Mouse (Mus musculus): ENCODE results near the gene Zglp1.

The Zglp1 gene

GRCm38 (mm10) chr9:21067006-21067684, at the start of gene Zglp1:
Gene Zglp1 (minus strand): TSS chr9:21067093.
- no peak for DNase-seq (ENCODE audit: inconsistent ontology term)

DNA sequence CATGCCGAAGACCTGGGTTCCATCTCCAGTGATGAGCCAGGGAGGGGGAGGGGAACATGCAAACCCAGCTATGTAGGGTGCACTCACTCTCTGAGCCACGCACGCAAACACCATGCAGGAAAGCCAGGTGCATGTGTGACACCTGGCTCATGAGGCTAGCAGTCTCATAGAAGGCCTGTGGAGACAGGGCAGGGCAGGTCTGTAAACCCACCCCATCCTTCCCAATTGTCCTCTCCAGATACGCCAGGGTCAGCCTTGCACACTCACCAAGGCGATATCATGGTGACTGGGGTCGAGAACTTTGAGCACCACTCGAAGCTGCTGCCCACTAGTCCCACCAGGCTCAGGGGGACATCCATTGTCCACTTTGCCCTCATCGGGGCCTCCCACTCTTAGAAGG, 48.2 kb upstream of the Zglp1 start:
- DNase-seq (ENCODE audit: inconsistent ontology term): no peak

GRCm38 (mm10) chr9:21114190-21114589, 47.3 kb upstream of the Zglp1 start:
- DNase-seq (ENCODE audit: inconsistent ontology term): no peak

GRCm38 (mm10) chr9:21113751-21114150, 46.9 kb upstream of the Zglp1 start:
- DNase-seq (ENCODE audit: inconsistent ontology term): no peak

- no peak for DNase-seq (ENCODE audit: inconsistent ontology term)
Observed at GRCm38 (mm10) chr9:21107607-21108237, 40.8 kb upstream of the Zglp1 start.

DNA sequence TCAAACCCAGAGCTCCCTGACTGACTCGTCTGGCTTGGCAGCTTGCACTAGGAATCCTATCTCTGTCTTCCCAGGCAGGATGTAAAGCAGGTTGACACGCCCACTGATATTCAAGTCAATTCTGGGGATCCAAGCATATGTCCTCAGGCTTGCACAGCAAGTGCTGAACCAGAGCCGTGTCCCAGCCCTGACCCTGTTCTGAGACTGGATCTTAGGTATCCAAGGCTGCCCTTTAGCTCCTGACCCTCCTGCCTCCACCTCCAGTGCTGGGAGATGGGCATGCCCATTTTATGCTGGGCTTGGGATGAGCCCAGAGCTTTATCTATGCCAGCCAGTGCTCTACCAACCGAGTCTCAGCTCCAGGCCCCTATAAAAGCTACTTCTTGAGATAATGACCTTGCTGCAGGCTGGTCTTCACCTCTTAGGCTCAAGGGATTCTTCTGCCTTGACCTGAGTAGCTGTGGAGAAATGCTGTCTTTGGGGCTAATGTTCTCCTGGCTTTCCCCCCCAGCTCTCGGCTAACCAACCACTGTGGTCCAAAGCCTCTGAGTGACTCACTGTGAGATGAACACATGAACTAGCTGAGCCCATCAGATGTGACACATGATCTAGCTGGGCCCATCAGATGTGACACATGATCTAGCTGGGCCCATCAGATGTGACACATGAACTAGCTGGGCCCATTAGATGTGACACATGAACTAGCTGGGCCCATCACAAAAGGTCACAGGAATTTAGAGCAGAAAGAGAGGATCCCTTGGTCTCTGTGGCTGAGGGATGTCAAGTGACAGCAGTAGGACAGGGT, 39.1 kb upstream of the Zglp1 start:
- DNase-seq (ENCODE audit: inconsistent ontology term): no peak

DNA sequence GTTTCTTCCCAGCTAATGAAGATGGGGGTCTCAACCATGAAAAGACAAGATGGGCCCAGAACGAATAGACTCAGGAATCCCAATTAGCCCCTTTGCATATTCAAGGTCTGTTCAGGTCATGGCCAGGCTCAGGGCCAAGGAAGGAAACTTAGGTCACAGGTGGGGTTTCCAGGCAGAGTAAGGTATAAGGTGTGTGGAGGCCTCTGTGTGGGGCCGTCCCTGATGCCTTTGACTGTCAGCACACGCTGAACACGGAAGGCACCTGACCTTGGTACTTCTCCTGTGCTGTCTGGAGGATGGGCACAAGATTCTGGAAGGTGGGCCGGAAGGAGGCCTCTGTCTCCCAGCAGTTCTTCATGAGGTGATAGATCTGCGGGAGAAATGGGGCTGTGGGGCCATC, 37.9 kb upstream of the Zglp1 start:
- no peak for DNase-seq (ENCODE audit: inconsistent ontology term)

GRCm38 (mm10) chr9:21102076-21102475, 35.2 kb upstream of the Zglp1 start:
- DNase-seq (ENCODE audit: inconsistent ontology term): no peak

DNA sequence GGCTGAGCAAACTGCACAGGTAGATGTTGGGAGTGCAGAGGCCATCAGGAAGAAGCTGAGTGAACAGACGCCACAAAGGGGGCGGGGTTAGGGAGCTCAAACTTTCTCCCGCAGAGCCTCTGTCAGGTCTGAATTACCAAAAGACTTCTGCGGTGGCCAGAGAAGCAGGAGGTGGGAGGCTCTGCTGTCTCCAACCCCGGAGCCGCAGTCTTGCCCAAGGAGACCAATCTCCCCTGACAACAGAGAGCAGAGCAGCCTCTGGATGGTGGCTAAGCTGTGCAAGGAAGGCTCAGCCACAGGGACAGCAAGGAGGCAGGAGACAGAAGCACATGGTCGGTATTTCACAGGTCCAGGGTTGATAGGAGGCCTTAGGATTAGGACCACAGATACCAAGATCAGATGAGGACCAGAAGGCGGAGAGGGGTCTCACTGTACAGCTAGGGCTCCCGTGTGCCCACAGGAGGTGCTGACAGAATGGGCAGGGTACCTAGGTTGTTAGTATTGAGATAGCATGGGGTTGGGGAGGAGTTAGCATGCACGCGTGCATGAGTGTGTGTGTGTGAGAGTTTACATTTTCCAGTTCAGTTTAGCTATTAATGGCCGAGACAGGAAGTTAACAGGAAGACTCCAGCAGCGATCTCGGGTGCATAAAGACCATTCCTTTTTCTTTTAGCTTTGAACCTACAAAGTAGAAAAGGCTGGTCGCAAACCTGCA, 33.7 kb upstream of the Zglp1 start:
- no peak for DNase-seq (ENCODE audit: inconsistent ontology term)

GRCm38 (mm10) chr9:21097793-21098192, 30.9 kb upstream of the Zglp1 start:
- DNase-seq (ENCODE audit: inconsistent ontology term): no peak

DNA sequence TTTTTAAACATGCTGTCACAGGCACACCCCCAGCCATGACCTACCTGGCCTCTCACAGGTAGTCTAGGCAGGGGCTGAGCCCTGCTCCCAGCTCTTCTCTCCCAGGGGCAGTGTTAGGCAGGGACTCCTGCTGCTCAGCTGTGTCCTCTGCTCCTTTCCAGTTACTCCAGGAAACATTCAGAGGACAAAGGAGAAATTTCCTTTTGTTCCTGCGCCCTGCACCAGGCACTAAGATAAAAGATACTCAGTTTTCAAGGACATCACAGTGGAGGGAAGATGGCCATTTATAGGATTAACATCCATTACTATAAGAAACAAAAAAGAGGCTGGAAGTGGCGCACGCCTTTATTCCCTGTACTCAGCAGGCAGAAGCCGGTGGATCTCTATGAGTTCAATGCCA, 29.1 kb upstream of the Zglp1 start:
- DNase-seq (ENCODE audit: inconsistent ontology term): no peak

DNA sequence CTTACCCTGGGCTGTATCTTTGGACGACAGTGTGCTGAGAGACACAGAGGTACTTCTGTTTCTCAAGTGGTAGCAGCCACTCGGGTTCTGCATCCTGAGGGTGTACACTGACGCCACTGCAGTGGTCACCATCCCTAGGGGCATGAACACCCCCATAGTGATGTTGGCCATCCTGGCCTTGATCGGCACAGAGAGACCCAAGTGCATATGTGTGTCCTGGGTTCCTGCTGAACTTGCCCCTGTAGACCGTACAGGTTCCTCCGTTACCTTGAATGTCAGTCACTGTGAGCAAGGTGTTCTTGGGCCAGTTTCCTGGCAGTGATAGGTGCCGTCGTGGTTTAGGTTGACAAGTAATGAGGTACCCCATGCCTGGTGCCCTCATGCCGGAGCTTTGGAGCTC, 26.5 kb upstream of the Zglp1 start:
- no peak for DNase-seq (ENCODE audit: inconsistent ontology term)

DNA sequence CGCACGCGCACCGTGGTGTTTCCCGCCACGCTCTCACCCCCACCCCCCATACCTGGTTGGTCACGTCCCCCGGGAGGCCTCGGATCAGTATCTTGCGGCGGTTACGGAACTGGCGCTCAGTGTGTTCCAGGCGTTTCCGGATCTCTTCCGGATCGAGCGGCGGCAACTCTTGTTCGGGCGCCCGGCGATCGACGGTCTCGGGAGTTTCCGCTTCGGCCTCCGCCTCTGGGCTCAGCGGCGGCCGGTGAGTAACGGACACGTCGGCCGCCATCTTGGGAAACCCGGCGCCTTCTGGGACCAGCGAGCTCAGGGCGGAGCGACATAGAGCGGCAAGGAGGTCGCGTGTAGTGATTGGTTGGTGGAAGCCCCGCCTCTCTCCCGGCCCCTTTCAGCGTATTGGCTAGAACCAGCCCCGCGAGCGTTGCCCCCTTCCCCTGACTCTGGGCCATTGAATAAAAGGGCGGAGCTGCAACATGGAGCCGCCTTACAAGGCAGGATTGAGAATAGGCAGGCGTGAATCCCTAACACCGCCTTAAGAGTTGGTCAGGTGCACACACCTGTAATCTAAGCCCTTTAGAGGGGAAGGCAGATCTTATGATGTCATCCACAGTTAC, 24.9 kb upstream of the Zglp1 start, which contains the start of the genes Gm38431 and Raver1:
Gm38431 (minus strand) TSS at position 291 of the 614 bp plus-strand sequence.
Raver1 (minus strand) TSS at position 302 of the 614 bp plus-strand sequence.
- peak; percentile 99 for DNase-seq (ENCODE audit: inconsistent ontology term)

GRCm38 (mm10) chr9:21090972-21091706, 24.2 kb upstream of the Zglp1 start:
- peak; percentile 32 for DNase-seq (ENCODE audit: inconsistent ontology term)

- DNase-seq (ENCODE audit: inconsistent ontology term): no peak
Observed at GRCm38 (mm10) chr9:21090537-21090936, 23.6 kb upstream of the Zglp1 start.

DNA sequence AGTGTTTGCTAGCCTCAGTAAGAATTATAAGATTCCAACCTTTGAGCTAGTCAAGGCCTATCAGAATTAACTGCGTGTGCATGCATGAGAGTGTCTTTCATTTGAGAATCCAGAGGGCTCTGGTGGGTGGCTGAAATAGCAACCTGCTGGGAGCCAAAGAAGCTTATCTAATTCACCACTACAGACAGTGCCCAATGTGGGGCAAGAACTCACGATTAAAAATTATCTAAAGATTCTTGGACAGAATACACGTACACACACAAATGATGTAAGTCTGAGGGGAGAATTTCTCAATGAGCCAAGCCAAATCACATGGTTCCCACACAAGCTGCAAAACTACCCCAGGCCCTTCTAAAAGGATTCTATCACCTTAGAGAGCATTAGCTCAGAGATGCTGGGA, 16.4 kb upstream of the Zglp1 start:
- DNase-seq (ENCODE audit: inconsistent ontology term): no peak

- DNase-seq (ENCODE audit: inconsistent ontology term): no peak
Observed at GRCm38 (mm10) chr9:21081127-21081526, 14.2 kb upstream of the Zglp1 start.

GRCm38 (mm10) chr9:21075625-21076024, 8.7 kb upstream of the Zglp1 start:
- no peak for DNase-seq (ENCODE audit: inconsistent ontology term)

DNA sequence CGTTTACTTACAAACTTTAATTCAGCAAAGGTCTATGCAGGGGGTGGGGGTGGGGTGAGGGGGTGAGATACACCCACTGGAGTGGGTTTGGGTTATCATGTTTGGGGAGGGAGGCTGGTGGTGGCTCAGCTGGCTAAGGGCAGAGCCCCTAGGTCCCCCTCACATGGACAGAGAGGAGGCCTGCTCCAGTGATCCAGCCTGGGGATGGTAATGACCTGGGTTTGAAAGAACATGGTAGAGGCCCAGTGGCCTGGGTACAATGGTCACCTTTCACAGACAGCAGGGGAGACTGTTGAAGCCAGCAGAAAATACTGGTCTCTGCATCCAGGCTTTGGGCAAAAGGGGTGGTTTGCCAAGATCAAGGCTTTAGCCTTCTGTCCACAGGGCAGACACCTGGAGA, 7.3 kb upstream of the Zglp1 start:
- DNase-seq (ENCODE audit: inconsistent ontology term): no peak

DNA sequence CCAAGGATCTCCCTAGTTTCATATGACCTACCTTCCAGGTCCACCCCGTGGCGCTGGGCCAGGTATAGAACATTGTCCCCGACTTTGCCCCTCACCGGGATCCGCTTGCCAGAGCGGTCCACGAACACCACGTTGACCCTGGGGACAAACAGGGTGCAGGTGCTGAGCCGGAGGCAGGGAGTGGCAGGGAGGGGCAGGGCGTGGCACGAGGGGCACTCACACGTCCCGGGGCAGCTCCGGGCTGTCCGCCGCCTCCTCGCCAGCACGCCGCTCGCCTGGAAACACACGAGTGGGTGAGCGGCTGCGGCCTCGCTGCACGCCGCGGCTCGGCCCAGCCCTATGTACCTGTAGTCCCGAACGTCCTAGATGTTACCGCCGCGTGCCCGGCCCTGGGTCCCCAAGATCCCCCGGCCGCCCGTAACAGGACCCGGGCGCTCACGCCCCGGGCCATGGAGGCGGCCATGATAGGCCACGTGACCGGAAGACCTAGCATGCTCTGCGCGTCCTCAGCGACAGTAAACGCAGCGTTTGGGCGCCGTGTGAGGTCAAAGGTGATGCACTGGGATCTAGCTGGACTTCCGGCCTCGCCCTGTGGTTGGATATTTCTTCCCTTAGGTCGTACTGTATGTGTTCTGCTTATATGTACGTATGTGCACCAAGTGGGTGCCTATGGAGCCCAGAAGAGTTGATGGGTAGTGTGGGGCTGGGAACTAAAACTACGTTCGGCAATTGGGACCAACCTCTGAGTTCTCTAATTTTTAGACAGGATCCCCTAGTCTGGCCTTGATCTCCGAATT, 6.3 kb upstream of the Zglp1 start, which contains the start of the genes Gm49373 and Fdx1l:
Gm49373 (minus strand) TSS at position 53 of the 797 bp plus-strand sequence.
Fdx1l (minus strand) TSS at position 571 of the 797 bp plus-strand sequence.
- DNase-seq (ENCODE audit: inconsistent ontology term): peak; percentile 81

All from Muller cell, postnatal 12 days (primary cell).